Mouse (Mus musculus): ENCODE measurements at regions not wholly inside any gene's neighbourhood (a gene's known extent, or its start where the extent isn't known, plus 50 kb on each side); places are given as distances from the start of the nearest gene placed in this dataset.

DNA sequence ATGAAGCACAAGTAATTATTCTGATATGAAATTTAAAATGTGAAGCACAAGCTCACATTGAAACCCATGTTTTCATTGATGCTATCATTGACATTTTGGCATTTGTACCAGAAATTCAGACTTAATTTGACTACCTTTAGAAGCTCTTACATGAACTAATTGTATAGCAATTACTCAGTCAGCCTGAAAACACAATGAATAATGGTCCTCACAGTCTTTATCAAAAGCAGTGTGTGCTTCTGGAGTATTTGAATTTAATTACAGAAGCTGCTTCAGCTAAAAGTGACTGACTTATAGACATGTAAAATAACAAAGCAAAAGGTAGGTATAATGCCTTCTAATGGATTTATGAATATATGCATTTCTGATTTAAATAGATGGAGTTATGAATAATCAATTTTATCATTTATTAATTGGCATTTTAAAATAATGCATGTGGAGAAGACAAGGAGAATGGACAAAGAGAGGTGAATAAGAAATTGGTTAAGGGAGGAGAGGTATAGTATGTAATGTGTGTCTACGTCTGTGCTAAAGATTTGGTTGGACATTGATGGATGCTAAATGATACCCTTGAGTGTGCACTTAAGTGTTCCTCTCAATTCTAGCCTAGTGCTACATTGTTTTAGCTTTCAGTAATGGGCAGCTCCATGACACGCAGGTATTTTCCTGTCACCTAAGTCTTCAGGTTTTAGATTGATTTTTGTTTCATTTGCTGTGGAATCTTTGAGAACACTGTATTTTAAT is 803.2 kb upstream of the Frg1 start:
- TF ChIP-seq CTCF (IDR thresholded peaks at IDR 0.05; ENCODE audit: control insufficient read depth, insufficient read depth, insufficient read length) (no peak), USF1 (IDR thresholded peaks at IDR 0.05; ENCODE audit: low read depth) (no peak), MYOD1 (IDR thresholded peaks at IDR 0.05; ENCODE audit: control insufficient read depth, insufficient read length, low read depth) (no peak)

All from C2C12 (cell line).